Mouse (Mus musculus): ENCODE data around the gene Rbm15.

Rbm15 gene

GRCm38 (mm10) chr3:107333381-107334201 is at the start of gene Rbm15:
Gene Rbm15, minus strand, starts transcription at chr3:107333673.
- DNase-seq (ENCODE audit: low spot score in 2 of 2) = peak; percentile 91 to 94

DNA sequence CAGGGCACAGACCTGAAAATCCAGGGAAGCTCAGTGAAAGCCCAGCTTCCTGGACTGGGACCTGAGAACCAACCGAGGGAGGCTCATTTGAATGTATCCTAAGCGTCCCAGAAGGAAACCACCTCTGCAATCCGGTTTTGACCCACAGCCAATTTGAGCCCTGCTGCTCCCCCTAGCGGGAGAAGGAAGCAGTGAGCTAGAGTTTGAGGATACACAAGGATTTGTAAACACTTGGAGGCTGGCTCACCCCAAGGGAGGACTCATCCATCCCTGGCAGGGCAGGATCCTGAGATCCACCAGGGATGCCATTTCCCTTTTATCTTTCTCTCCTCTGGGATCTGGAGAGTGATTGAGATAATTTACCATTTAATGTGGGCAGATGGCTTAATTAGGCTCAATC is 45.9 kb upstream of the Rbm15 start:
- DNase-seq (ENCODE audit: low spot score in 2 of 2) = peak; percentile 49 to 81

DNA sequence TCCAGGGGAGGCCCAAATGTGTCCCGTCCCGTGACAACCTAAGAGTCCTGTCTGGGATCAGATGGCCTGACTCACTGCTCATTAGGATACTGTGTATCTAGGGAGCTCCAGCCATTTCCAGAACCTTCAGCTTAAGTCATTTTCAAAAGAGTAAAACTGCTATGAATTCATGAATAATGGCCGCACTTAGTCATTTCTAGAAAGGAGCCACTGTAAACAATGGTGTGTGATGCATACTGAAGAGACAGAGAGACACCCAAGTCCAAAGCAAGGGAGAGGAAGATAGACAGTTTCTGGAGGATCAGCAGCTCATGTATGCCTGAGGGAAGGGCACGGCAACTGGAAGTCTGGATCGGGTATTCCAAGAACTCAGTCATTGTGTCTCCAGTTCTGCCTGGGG is 45.2 kb upstream of the Rbm15 start:
- DNase-seq (ENCODE audit: low spot score in 2 of 2) = no peak

DNA sequence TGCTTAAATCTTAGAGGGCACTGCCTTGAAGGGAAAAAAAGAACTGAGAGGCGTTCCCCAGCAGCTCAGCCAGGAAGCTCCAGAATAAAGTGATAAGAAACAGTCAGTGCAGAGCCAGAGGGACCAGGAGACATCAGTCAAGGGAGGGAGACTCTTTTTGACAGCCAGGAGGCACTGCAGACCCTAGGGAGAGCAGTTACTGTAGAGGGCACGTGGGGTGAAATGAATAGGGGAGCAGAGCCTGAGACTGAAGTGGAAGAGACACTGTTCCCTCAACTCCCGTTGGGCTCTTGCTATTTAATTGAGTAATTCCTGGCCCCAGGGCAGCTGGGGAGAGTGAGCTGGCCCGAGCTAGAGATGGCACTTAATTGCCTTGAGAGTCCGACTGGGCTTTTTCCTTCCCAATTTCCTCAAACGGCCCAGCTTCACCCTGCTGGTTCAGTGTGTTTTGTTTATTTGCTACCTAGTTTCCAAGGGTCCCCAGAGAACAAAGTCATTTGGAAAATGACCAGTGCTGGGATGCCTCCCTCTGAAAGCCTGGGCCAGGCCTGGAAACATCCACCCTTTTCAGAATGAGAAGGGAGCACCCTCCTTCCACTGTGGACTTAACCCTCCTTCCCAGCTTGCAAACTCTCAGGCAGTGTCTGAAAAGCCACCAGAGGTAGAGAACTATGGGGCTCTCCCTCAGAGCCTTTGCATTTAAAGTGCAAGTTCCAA is 41.6 kb upstream of the Rbm15 start:
- DNase-seq (ENCODE audit: low spot score in 2 of 2) = no peak

GRCm38 (mm10) chr3:107369156-107369555 is 35.7 kb upstream of the Rbm15 start:
- no peak for DNase-seq (ENCODE audit: low spot score in 2 of 2)

GRCm38 (mm10) chr3:107367938-107368599 is 34.6 kb upstream of the Rbm15 start:
- DNase-seq (ENCODE audit: low spot score in 2 of 2) = no peak

DNA sequence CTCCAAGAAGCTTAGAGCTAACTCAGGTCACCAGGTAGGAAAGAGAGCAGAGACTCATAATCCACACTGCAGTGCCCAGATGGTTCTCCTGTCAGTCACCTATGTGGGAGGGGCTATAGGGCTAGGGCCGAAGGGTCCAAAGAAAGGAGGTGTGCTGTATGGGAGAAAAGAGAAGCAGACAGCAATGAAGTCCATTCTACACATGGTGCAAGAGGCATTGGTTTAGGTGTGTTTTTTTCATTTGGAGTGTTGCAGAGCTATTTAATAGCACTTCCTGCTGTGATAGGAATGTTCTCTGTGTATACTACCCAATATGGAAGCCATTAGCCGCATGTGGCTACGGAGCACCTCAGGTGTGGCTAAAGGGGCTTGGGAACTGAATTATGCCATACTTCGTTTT is 31.9 kb upstream of the Rbm15 start:
- no peak for DNase-seq (ENCODE audit: low spot score in 2 of 2)

DNA sequence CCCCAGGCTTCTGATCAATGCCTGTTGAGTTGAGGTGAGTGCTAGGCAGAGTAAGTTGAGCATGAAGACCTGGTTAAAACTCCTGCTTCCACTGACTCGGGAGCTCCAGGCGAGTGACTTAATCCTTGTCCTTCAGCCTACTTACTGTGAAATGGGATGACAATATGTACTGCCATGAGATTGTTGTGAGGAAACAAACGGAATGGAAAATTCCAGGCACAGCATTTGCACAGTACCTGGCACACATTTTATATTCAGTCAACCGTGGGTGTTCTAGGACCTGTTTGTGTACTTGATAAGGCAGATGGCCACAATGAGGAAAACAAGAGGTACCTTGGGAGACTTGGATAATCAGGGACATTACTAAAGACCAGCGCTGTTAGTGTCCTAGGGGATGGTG is 29.9 kb upstream of the Rbm15 start:
- DNase-seq (ENCODE audit: low spot score in 2 of 2) = no peak

DNA sequence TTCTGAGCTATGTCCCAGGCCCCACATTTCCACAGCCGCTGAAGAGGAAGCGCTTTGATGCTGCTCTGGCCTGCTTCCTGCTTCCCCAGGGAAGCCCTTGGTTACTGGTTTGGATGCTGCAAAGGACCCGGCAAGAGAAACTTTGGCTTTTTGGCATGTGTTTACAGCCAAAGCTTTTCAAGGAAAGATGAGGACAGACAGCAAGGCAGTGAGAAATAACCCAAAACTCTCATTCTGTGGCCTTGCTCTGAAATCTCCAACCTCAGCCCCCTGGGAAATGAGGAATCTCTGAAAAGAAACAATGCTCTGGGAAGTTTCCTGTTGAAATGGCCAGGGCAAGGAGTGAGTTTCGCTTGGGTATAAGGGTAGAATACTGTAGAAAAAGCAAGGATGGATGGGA is 26.9 kb upstream of the Rbm15 start:
- no peak for DNase-seq (ENCODE audit: low spot score in 2 of 2)

- DNase-seq (ENCODE audit: low spot score in 2 of 2) = no peak
Measured at GRCm38 (mm10) chr3:107357700-107358234, 24.3 kb upstream of the Rbm15 start.

DNA sequence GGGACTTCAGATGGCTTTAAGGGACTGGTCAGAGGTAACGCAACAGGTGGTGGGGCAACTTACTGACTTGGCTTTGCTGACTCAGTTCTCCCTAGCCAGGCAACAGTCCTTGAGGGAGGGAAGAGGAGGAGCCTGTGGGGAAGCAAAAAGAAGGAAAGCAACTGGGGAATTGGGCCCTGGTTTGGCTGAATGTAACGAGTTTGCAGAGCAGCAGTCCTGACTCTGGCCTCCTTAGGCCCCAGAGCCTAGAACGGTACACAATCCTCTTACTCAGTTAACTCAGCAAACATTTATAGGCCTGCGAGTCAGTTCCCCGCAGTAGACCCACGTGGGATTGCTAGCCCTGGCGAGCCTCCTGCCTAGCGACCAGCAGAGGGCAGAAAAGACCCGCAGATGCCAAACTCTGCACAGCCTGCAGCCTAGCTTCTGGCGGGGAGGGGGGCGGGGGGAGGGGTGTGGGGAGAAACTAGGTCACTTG is 23.5 kb upstream of the Rbm15 start:
- DNase-seq (ENCODE audit: low spot score in 2 of 2) = peak; percentile 50 to 77

GRCm38 (mm10) chr3:107355618-107356260 is 22.3 kb upstream of the Rbm15 start:
- DNase-seq (ENCODE audit: low spot score in 2 of 2) = no peak

GRCm38 (mm10) chr3:107351706-107352105 is 18.2 kb upstream of the Rbm15 start:
- DNase-seq (ENCODE audit: low spot score in 2 of 2) = no peak

GRCm38 (mm10) chr3:107349006-107349405 is 15.5 kb upstream of the Rbm15 start:
- DNase-seq (ENCODE audit: low spot score in 2 of 2) = no peak

DNA sequence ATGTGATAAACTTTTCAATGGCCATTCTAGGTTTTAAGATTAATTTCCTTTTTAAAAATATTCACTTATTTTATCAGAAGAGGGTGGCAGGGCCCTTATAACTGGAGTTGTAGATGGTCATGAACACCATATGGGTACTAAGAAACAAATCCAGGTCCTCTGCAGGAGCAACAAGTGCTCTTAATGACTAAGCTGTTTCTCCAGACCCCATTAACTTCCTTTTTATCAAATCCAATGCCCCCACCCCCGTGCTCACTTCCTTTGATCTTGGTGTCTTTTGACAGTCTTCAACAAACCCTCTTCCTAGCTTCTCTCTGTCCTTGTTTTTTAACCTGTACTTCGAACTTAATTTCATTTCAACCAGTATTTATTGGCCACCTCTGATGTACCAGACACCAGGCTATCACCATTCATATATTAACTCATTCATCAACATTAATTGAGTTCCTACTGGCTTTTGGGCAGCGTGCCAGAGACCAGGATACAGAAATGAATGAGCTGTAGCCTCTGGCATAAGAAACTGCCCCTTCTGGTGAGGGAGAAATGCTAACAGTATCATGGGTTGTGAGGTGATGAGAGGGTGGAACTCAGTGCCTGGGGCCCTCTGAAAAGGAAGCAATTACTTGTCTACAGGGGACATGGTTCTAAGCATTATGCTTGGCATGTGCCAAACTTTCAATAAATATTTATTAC is 11.7 kb upstream of the Rbm15 start:
- DNase-seq (ENCODE audit: low spot score in 2 of 2) = no peak

DNA sequence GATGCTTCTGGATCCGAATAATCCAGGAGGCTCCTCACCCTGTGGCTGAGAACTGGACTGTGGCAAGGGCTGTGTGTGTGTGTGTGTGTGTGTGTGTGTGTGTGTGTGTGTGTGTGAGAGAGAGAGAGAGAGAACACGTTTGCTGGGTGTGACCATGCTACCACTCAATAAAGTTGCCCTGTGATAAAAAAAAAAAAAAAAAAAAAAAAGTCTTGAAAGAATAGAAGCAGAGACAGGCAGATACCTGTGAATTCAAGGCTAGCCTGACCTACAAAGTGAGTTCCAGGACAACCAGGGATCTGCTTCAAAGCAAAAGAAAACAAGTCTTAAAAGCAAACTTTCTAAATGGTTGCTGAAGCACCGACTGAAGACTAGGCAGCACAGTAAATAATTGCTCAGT is 10.5 kb upstream of the Rbm15 start:
- no peak for DNase-seq (ENCODE audit: low spot score in 2 of 2)

DNA sequence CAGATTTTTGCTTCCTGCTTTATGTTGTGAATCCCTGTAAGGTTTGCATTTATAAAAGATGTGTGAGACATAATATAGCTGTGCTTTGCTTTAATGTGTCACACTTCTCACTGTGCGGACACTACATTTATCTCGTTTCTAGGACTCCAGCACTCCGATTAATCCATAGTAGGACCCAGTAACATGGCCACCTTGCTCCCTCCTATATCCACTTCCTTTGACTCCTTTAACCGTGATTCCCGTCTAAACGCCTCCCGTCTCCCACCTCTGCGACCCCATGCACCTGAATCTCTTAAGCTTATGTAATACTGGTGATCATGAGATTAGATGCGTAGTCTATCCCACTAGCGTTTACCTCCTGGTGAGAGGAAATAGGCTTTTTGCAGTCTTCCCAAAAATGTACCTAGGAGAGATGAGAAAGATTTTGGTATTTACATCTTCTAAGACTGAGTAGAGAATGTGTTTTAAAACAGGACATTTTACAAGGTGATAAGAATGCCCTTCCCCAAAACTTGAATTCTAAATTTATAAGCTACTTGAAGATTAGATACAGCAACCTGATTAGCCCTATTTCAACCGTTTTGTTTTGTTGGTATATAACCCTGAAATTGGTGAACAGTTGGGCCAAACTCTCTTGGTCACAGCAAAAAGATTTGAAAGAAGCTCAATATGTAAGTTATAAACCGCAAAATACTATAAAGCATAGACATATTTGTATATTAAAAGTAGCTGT is 895 bp upstream of the Rbm15 start:
- DNase-seq (ENCODE audit: low spot score in 2 of 2) = no peak

GRCm38 (mm10) chr3:107332960-107333380 is 503 bp downstream of the Rbm15 start:
- peak; percentile 93 to 94 for DNase-seq (ENCODE audit: low spot score in 2 of 2)

DNA sequence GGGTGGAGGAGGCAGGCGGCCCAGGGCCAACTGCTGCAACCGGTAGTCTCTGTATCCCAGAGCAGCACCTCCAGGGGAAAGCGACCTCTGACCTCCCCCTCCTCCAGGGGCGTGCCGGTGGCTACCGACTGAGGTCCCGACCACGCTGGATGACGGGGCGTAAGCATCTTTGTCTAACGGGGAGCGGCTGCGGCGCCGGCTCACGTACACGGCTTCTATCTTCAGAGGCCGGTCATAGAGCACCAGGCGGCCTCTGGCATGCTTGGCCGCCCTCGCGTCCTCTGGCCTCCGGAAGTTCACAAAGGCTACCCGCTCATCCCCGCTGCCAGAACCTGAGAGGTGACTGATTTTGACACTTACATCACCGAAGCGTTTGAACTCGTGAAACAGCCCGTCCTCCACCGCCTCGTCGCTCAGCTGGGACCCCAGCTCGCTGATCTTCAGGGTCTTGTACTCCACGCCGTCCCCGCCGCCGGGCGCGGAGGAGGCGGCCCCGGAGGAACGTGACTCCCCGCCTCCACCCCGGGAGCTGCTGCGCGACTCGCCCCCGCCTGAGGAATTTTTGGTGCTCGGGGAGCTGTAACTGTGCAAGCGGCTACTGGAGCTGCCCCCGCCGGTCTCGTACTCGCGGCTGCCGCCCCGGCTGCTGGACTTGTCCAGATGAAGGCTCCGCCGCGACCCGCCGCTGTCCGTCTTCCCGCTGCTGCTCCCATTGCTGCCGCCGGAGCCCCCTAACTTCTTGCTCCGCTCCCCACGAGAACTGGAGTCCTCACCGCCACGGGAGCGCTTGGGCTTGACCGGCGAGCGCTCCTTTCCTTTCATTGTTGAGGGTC is 1.1 kb downstream of the Rbm15 start:
- DNase-seq (ENCODE audit: low spot score in 2 of 2) = peak; percentile 42 to 82

- no peak for DNase-seq (ENCODE audit: low spot score in 2 of 2)
Measured at GRCm38 (mm10) chr3:107331746-107332126, 1.7 kb downstream of the Rbm15 start.

Data from spleen, postnatal 4 days (tissue).